ENCODE assay signal across 24 mouse cellular contexts in the genomic region with DNA sequence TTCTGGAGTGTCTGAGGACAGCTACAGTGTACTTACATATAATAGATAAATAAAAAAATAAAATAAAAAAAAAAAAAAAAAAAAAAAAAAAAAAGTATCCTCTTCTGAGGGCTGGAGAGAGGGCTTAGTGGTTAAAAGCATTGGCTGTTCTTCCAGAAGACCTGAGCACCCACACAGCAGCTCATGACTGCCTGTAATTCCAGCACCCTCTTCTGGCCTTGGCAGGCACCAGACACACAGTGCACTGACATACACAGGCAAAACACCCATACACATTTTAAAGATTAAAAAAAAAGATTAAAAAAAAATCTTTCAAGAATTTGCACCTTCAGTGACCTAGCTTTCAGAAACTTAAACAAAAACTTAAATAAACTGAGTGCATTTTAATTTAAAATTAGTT. TPM values are rescaled to one million over a fixed set of nuclear protein-coding genes. Genes with fewer than 3 reads are reported as not detected.
DNase-seq lines count a peak whose midpoint lies in the region; ATAC-seq and TF ChIP-seq lines count a peak whose summit lies in the region.
"Had no signal": no experiment of that assay in that cellular context is flagged by ENCODE, and none has a peak within 500 bp of the region (broad histone marks: within the 10 kb centered on the region; RNA-seq: fewer than 3 reads in every experiment).

No protein-coding gene starts in this region.

- TF ChIP-seq CTCF in kidney, postnatal 0 days (IDR thresholded peaks at IDR 0.05; ENCODE audit: low read depth), result peak; percentile 35; the same call in 1 of the 2 replicates
- peak in 1 of 2 experiments; percentile 61; a peak in 2 of 4 replicates for TF ChIP-seq CTCF in CH12.LX (conservative IDR thresholded peaks at IDR 0.05 in 1 of 2, IDR thresholded peaks at IDR 0.05 in 1 of 2; ENCODE audit: low read depth in 2 of 2, low read length in 2 of 2)

- H3K9me3 ChIP-seq in kidney, postnatal 0 days (replicated peaks; ENCODE audit: low read length), result no peaks in the 10 kb centered on the region
- H3K9me3 ChIP-seq in CH12.LX (replicated peaks; ENCODE audit: low read length), result no peaks in the 10 kb centered on the region
- no peaks in the 10 kb centered on the region for H3K9me3 ChIP-seq in liver, embryonic 11.5 days (ENCODE audit: control insufficient read depth, low read length)
- H3K9me3 ChIP-seq: embryonic facial prominence, embryonic 15.5 days; hindbrain, embryonic 12.5 days; limb, embryonic 10.5 days; liver, embryonic 13.5 days; midbrain, embryonic 13.5 days had no signal

- dilution Hi-C loops in CH12.LX (cut with MboI; ENCODE audit: extremely low pct_ligation_motif_present, extremely low pct_unique_long_range_greater_than_20kb, low sequenced_read_pairs), result no loop called here

- H3K9ac ChIP-seq in kidney, postnatal 0 days (ENCODE audit: low read depth, low read length), result no peak overlapping the region
- H3K9ac ChIP-seq in CH12.LX (ENCODE audit: insufficient read depth, low read depth), result no peak overlapping the region
- no peak overlapping the region for H3K9ac ChIP-seq in liver, embryonic 11.5 days (ENCODE audit: low read depth, low read length)
- H3K9ac ChIP-seq: embryonic facial prominence, embryonic 15.5 days; hindbrain, embryonic 12.5 days; liver, embryonic 13.5 days; midbrain, embryonic 13.5 days had no signal

- no peaks in the 10 kb centered on the region for H3K79me2 ChIP-seq in CH12.LX (replicated peaks; ENCODE audit: control insufficient read depth, extremely low read depth, insufficient read depth, poor library complexity, severe bottlenecking)

- H3K27ac ChIP-seq in kidney, postnatal 0 days, result no peak overlapping the region
- no peak overlapping the region for H3K27ac ChIP-seq in CH12.LX (ENCODE audit: insufficient read depth, low read depth)
- no peak overlapping the region for H3K27ac ChIP-seq in liver, embryonic 11.5 days (ENCODE audit: low read depth, low read length)
- H3K27ac ChIP-seq: embryonic facial prominence, embryonic 15.5 days; hindbrain, embryonic 12.5 days; limb, embryonic 10.5 days; liver, embryonic 13.5 days; midbrain, embryonic 13.5 days had no signal

- no peak for TF ChIP-seq POLR2A in CH12.LX (IDR thresholded peaks at IDR 0.05; ENCODE audit: low read depth, low read length)

- TF ChIP-seq RAD21 in CH12.LX (IDR thresholded peaks at IDR 0.05; ENCODE audit: low read depth, low read length), result peak; percentile 61

- peak; percentile 23 to 28 for DNase-seq in cerebellum, postnatal 10 days
- DNase-seq in cerebellum, adult 11-12 months, result no peak
- no peak for DNase-seq in kidney, postnatal 0 days (ENCODE audit: low spot score)
- no peak for DNase-seq in kidney, postnatal 25 days
- no peak for DNase-seq in CH12.LX (ENCODE audit: extremely low read depth)
- DNase-seq in liver, embryonic 11.5 days (ENCODE audit: low spot score), result no peak
- DNase-seq in retina, embryonic 14.5 days (ENCODE audit: low spot score), result no peak
- DNase-seq: adrenal gland, adult 2 months; gastrocnemius, postnatal 36 days; heart, postnatal 14 days; kidney, adult 18-20 months; liver, embryonic 13.5 days; right cerebral cortex, postnatal 14 days; spleen, adult 18-20 months; thymus, adult 18-20 months had no signal

- ATAC-seq in kidney, postnatal 0 days (replicated peaks; ENCODE audit: low FRiP score, low read depth), result no peak
- ATAC-seq in liver, embryonic 11.5 days (replicated peaks; ENCODE audit: low FRiP score), result peak; percentile 68; the same call in 1 of the 2 replicates
- no peak for ATAC-seq in erythroid progenitor cell, adult 5-6 weeks (replicated peaks; ENCODE audit: low FRiP score, poor library complexity, severe bottlenecking)
- ATAC-seq: midbrain, embryonic 13.5 days had no signal

- H3K4me2 ChIP-seq in kidney, postnatal 0 days (ENCODE audit: low read length), result no peak overlapping the region
- H3K4me2 ChIP-seq in CH12.LX (ENCODE audit: insufficient read depth, low read depth, poor library complexity, severe bottlenecking), result no peak overlapping the region
- no peak overlapping the region for H3K4me2 ChIP-seq in liver, embryonic 11.5 days
- H3K4me2 ChIP-seq: embryonic facial prominence, embryonic 15.5 days; heart, embryonic 11.5 days; hindbrain, embryonic 12.5 days; liver, embryonic 13.5 days; midbrain, embryonic 13.5 days had no signal

- H3K27me3 ChIP-seq in kidney, postnatal 0 days (ENCODE audit: insufficient read depth, low read length), result no peaks in the 10 kb centered on the region
- no peaks in the 10 kb centered on the region for H3K27me3 ChIP-seq in CH12.LX (replicated peaks)
- no peaks in the 10 kb centered on the region for H3K27me3 ChIP-seq in liver, embryonic 11.5 days (replicated peaks; ENCODE audit: control insufficient read depth, insufficient read depth, low read length)
- H3K27me3 ChIP-seq: embryonic facial prominence, embryonic 15.5 days; hindbrain, embryonic 12.5 days; midbrain, embryonic 13.5 days had no signal

- no peak for TF ChIP-seq EP300 in CH12.LX (IDR thresholded peaks at IDR 0.05; ENCODE audit: low read length)

- H3K36me3 ChIP-seq in kidney, postnatal 0 days (ENCODE audit: insufficient read depth, low read length), result no peaks in the 10 kb centered on the region
- H3K36me3 ChIP-seq in CH12.LX (replicated peaks in 1 of 2; ENCODE audit: control insufficient read depth in 1 of 2, insufficient read depth in 1 of 2, low read length in 1 of 2), result peaks cover 0 to 3% of the 10 kb centered on the region in 2 experiments
- H3K36me3 ChIP-seq in liver, embryonic 11.5 days (ENCODE audit: control insufficient read depth, insufficient read depth, low read length), result no peaks in the 10 kb centered on the region
- H3K36me3 ChIP-seq: embryonic facial prominence, embryonic 15.5 days; hindbrain, embryonic 12.5 days; limb, embryonic 10.5 days; liver, embryonic 13.5 days; midbrain, embryonic 13.5 days had no signal

- H3K4me3 ChIP-seq in kidney, postnatal 0 days (replicated peaks; ENCODE audit: low read depth, low read length), result no peak overlapping the region
- H3K4me3 ChIP-seq in CH12.LX (replicated peaks in 1 of 3; ENCODE audit: low read depth in 2 of 3, low read length in 2 of 3, poor library complexity in 1 of 3), result no peak overlapping the region
- no peak overlapping the region for H3K4me3 ChIP-seq in liver, embryonic 11.5 days (ENCODE audit: low read depth, low read length)
- H3K4me3 ChIP-seq: embryonic facial prominence, embryonic 15.5 days; hindbrain, embryonic 12.5 days; limb, embryonic 10.5 days; liver, embryonic 13.5 days; midbrain, embryonic 13.5 days; myocyte had no signal

- no peaks in the 10 kb centered on the region for H3K4me1 ChIP-seq in kidney, postnatal 0 days (replicated peaks; ENCODE audit: insufficient read depth, low read length)
- H3K4me1 ChIP-seq in CH12.LX (ENCODE audit: control insufficient read depth in 1 of 2, insufficient read depth in 2 of 2), result peaks cover 0 to 9% of the 10 kb centered on the region in 2 experiments; a peak in 2 of 4 replicates
- peaks cover 5% of the 10 kb centered on the region; the same call in 1 of the 2 replicates for H3K4me1 ChIP-seq in liver, embryonic 11.5 days (replicated peaks; ENCODE audit: control insufficient read depth, insufficient read depth, low read length)
- H3K4me1 ChIP-seq: embryonic facial prominence, embryonic 15.5 days; hindbrain, embryonic 12.5 days; midbrain, embryonic 13.5 days had no signal

- in situ Hi-C loops in CH12.LX (cut with MboI; ENCODE audit: low pct_ligation_motif_present, low pct_unique_long_range_greater_than_20kb, low sequenced_read_pairs), result no loop called here

TF ChIP-seq in CH12.LX, 34 proteins besides CTCF, POLR2A, EP300 and RAD21:
- TF ChIP-seq SMC3 (IDR thresholded peaks at IDR 0.05; ENCODE audit: low read depth, low read length) (peak; percentile 25; the same call in 1 of the 2 replicates), MEF2A (IDR thresholded peaks at IDR 0.05; ENCODE audit: borderline replicate concordance, low read depth, low read length) (no peak), ETS1 (conservative IDR thresholded peaks at IDR 0.05; ENCODE audit: low read depth, low read length) (no peak), NRF1 (IDR thresholded peaks at IDR 0.05; ENCODE audit: low read depth, low read length) (no peak)
TF ChIP-seq in CH12.LX: peak in this region for 1.

RNA-seq across cellular contexts. Expression of a gene that starts 19.6 kb away (rescaled TPM):
- 0.08 and 0.09 TPM in 2 replicates for polyA plus RNA-seq in kidney, postnatal 0 days (2015; fragmentation: Nextera tagmentation; extraction: Ambion mirVana)
- 0.42 and 0.67 TPM in 2 replicates for total RNA-seq in CH12.LX (2012; rRNA removed)
- 0.16 and 0.41 TPM in 2 replicates for total RNA-seq in CH12.LX (2014; rRNA removed)
- polyA plus RNA-seq in CH12.LX (2012; ENCODE audit: insufficient read length, low read depth), result 0.14 and 0.34 TPM in 2 replicates
- polyA plus RNA-seq in liver, embryonic 11.5 days (2014; fragmentation: Nextera tagmentation; extraction: Ambion mirVana), result 0.09 and 0.11 TPM in 2 replicates
- total RNA-seq in erythroid progenitor cell, adult 5-6 weeks (2015; ENCODE audit: low replicate concordance), result 0.72 TPM in 1 of 2 replicates, not detected in the other
- not detected in 2 replicates for total RNA-seq in erythroid progenitor cell, adult 5-6 weeks (2017; ENCODE audit: low replicate concordance)
- total RNA-seq: gastrocnemius, postnatal 36 days had no signal
- polyA plus RNA-seq: adrenal gland, adult 2 months had no signal

RNA-seq across cellular contexts. Expression of a gene that starts 26.5 kb away (rescaled TPM):
- 54.6 and 55.0 TPM in 2 replicates for polyA plus RNA-seq in kidney, postnatal 0 days (2015; fragmentation: Nextera tagmentation; extraction: Ambion mirVana)
- total RNA-seq in CH12.LX (2012; rRNA removed) (223 and 255 TPM in 2 replicates), CH12.LX (2014; rRNA removed) (316 and 370 TPM in 2 replicates)
- polyA plus RNA-seq in CH12.LX (2012; ENCODE audit: insufficient read length, low read depth), result 243 and 256 TPM in 2 replicates
- 86.9 and 95.9 TPM in 2 replicates for polyA plus RNA-seq in liver, embryonic 11.5 days (2014; fragmentation: Nextera tagmentation; extraction: Ambion mirVana)
- 174 and 210 TPM in 2 replicates for total RNA-seq in erythroid progenitor cell, adult 5-6 weeks (2015; ENCODE audit: low replicate concordance)
- total RNA-seq in erythroid progenitor cell, adult 5-6 weeks (2017; ENCODE audit: low replicate concordance), result 142 and 143 TPM in 2 replicates

RNA-seq across cellular contexts. Expression of a gene that starts 42.3 kb away (rescaled TPM):
- not detected in 2 replicates for polyA plus RNA-seq in kidney, postnatal 0 days (2015; fragmentation: Nextera tagmentation; extraction: Ambion mirVana)
- total RNA-seq in CH12.LX (2012; rRNA removed) (0.13 TPM in 2 replicates), CH12.LX (2014; rRNA removed) (not detected in 2 replicates)
- polyA plus RNA-seq in CH12.LX (2012; ENCODE audit: insufficient read length, low read depth), result 0.27 TPM in 1 of 2 replicates, not detected in the other
- polyA plus RNA-seq in liver, embryonic 11.5 days (2014; fragmentation: Nextera tagmentation; extraction: Ambion mirVana), result 8.3 and 9.6 TPM in 2 replicates
- total RNA-seq in erythroid progenitor cell, adult 5-6 weeks (2015; ENCODE audit: low replicate concordance), result 0.72 TPM in 1 of 2 replicates, not detected in the other
- total RNA-seq in erythroid progenitor cell, adult 5-6 weeks (2017; ENCODE audit: low replicate concordance), result not detected in 2 replicates
- total RNA-seq: adrenal gland, adult 2 months; gastrocnemius, postnatal 36 days; heart, postnatal 14 days; layer of hippocampus, postnatal 10 days; left cerebral cortex, adult 8-10 months had no signal
- polyA plus RNA-seq: adrenal gland, adult 2 months; midbrain, embryonic 13.5 days; myocyte had no signal

RNA-seq across cellular contexts. Expression of a gene that starts 58.1 kb away (rescaled TPM):
- polyA plus RNA-seq in kidney, postnatal 0 days (2015; fragmentation: Nextera tagmentation; extraction: Ambion mirVana), result 280 and 299 TPM in 2 replicates
- 78.5 and 111 TPM in 2 replicates for total RNA-seq in CH12.LX (2012; rRNA removed)
- 224 and 249 TPM in 2 replicates for total RNA-seq in CH12.LX (2014; rRNA removed)
- 199 and 240 TPM in 2 replicates for polyA plus RNA-seq in CH12.LX (2012; ENCODE audit: insufficient read length, low read depth)
- 68.9 and 75.3 TPM in 2 replicates for polyA plus RNA-seq in liver, embryonic 11.5 days (2014; fragmentation: Nextera tagmentation; extraction: Ambion mirVana)
- total RNA-seq in erythroid progenitor cell, adult 5-6 weeks (2015; ENCODE audit: low replicate concordance), result 16.3 and 18.0 TPM in 2 replicates
- total RNA-seq in erythroid progenitor cell, adult 5-6 weeks (2017; ENCODE audit: low replicate concordance), result 8.3 and 38.5 TPM in 2 replicates

Comparison
In these comparisons a context has a peak if more than half of its experiments do, and no peak if none do; other contexts are left out.
1. DNase-seq: peak in cerebellum, postnatal 10 days (2 of 2); none in cerebellum, adult 11-12 months (single experiment), kidney, postnatal 0 days (single experiment), kidney, postnatal 25 days (0 of 2), CH12.LX (single experiment), liver, embryonic 11.5 days (single experiment) and retina, embryonic 14.5 days (single experiment).